In genomic region chr10:89443623-89444151, GRCm38 (mm10) we compare ENCODE assay signal across 8 mouse cellular contexts. TPM values are rescaled to one million over a fixed set of nuclear protein-coding genes. Genes with fewer than 3 reads are reported as not detected.
DNase-seq lines count a peak whose midpoint lies in the region; ATAC-seq lines count a peak whose summit lies in the region.

Gene Gas2l3, minus strand, starts transcription at chr10:89443967.

- ATAC-seq in embryonic facial prominence, embryonic 11.5 days (replicated peaks; ENCODE audit: insufficient number of reproducible peaks, low FRiP score, low TSS enrichment, low read depth), result peak; percentile 95
- peak; percentile 95 for ATAC-seq in midbrain, embryonic 11.5 days (ENCODE audit: low FRiP score)

- intact Hi-C loops in left cerebral cortex, postnatal 4 days (cut with DNase I), result no loop called here

- H3K27me3 ChIP-seq in embryonic facial prominence, embryonic 11.5 days (ENCODE audit: control insufficient read depth, insufficient read depth, low read length), result no peaks in the 10 kb centered on the region
- H3K27me3 ChIP-seq in midbrain, embryonic 11.5 days (ENCODE audit: control insufficient read depth, insufficient read depth, low read length), result peaks cover 32% of the 10 kb centered on the region

- H3K27ac ChIP-seq in embryonic facial prominence, embryonic 11.5 days (replicated peaks; ENCODE audit: low read depth, low read length), result peak within 1 kb of the TSS; percentile 52; the same call in 1 of the 2 replicates
- no peak within 1 kb of the TSS for H3K27ac ChIP-seq in midbrain, embryonic 11.5 days (ENCODE audit: low read depth, low read length)

- no peaks in the 10 kb centered on the region; the same call in 1 of the 2 replicates for H3K4me1 ChIP-seq in embryonic facial prominence, embryonic 11.5 days (ENCODE audit: control insufficient read depth, insufficient read depth, low read length)
- H3K4me1 ChIP-seq in midbrain, embryonic 11.5 days (ENCODE audit: control insufficient read depth, insufficient read depth, low read length), result peaks cover 5% of the 10 kb centered on the region; the same call in 1 of the 2 replicates

- peak within 1 kb of the TSS; percentile 62 for H3K4me3 ChIP-seq in embryonic facial prominence, embryonic 11.5 days (ENCODE audit: low read depth, low read length)
- peak within 1 kb of the TSS; percentile 60 for H3K4me3 ChIP-seq in midbrain, embryonic 11.5 days (ENCODE audit: low read depth, low read length)

- no peaks in the 10 kb centered on the region for H3K9me3 ChIP-seq in embryonic facial prominence, embryonic 11.5 days (replicated peaks; ENCODE audit: control insufficient read depth, low read length)
- no peaks in the 10 kb centered on the region for H3K9me3 ChIP-seq in midbrain, embryonic 11.5 days (ENCODE audit: control insufficient read depth, low read length)

- peak; percentile 87 for DNase-seq in adrenal gland, postnatal 25 days
- DNase-seq in embryonic facial prominence, embryonic 11.5 days (ENCODE audit: low spot score), result peak; percentile 93
- DNase-seq in heart, adult 11 months, result peak; percentile 99
- peak; percentile 79 for DNase-seq in kidney, adult 11 months
- peak; percentile 88 for DNase-seq in left cerebral cortex, postnatal 4 days
- DNase-seq in midbrain, embryonic 11.5 days (ENCODE audit: low spot score, missing footprints), result peak; percentile 97
- peak; percentile 81 for DNase-seq in right cerebral cortex, postnatal 4 days
- peak; percentile 92 for DNase-seq in yolk sac, embryonic 10.5 days (ENCODE audit: low spot score)

- no peaks in the 10 kb centered on the region for H3K36me3 ChIP-seq in embryonic facial prominence, embryonic 11.5 days (replicated peaks; ENCODE audit: control insufficient read depth, insufficient read depth, low read depth, low read length)
- H3K36me3 ChIP-seq in midbrain, embryonic 11.5 days (ENCODE audit: control insufficient read depth, insufficient read depth, low read length), result no peaks in the 10 kb centered on the region

- WGBS in embryonic facial prominence, embryonic 11.5 days, result 0% methylated on average over 39 of the region's 39 CpGs
- WGBS in midbrain, embryonic 11.5 days, result 0% methylated on average over 34 of the region's 39 CpGs

- peak within 1 kb of the TSS; percentile 78 for H3K4me2 ChIP-seq in embryonic facial prominence, embryonic 11.5 days (ENCODE audit: low read depth, low read length)
- H3K4me2 ChIP-seq in midbrain, embryonic 11.5 days, result peak within 1 kb of the TSS; percentile 45

- peak within 1 kb of the TSS; percentile 63 for H3K9ac ChIP-seq in embryonic facial prominence, embryonic 11.5 days (replicated peaks; ENCODE audit: low read length)
- peak within 1 kb of the TSS; percentile 48 for H3K9ac ChIP-seq in midbrain, embryonic 11.5 days (ENCODE audit: low read length)

RNA-seq across cellular contexts. Expression of gene Gas2l3, which starts in this region (rescaled TPM):
- total RNA-seq in adrenal gland, postnatal 25 days (2021), result 4.5 and 8.0 TPM in 2 replicates
- 7.4 and 8.5 TPM in 2 replicates for polyA plus RNA-seq in embryonic facial prominence, embryonic 11.5 days (2014; fragmentation: Nextera tagmentation; extraction: Ambion mirVana)
- total RNA-seq in left cerebral cortex, postnatal 4 days (2021), result 1 to 10 TPM; 4.8 to 6.3 TPM
- 8.9 and 10.4 TPM in 2 replicates for polyA plus RNA-seq in midbrain, embryonic 11.5 days (2014; fragmentation: Nextera tagmentation; extraction: Ambion mirVana)
